Mouse (Mus musculus) heart, adult 18-20 months (tissue): ENCODE data around the gene Map3k4. TPM values are rescaled to one million over a fixed set of nuclear protein-coding genes. Genes with fewer than 3 reads are reported as not detected.
"Not testable (repeated sequence)": the region's sequence is repeated elsewhere in the genome, so short reads cannot be mapped to it uniquely, and the experiment has no call there.

ENCODE experiments used
- DNase-seq, 2 experiments: peaks; one replicate each; pipeline ENCODE4 v3.0.0; 2021 to 2022; ENCODE audit warnings: mixed read lengths in 1 of 2
- total RNA-seq, 2 experiments: library from RNA; stranded (reverse); gene quantifications; 2 replicates each; pipeline ENCODE4 v1.2.3; 2021

Gene Map3k4
- total RNA-seq, 2 experiments from 2014 or later, result 44.7 to 49.8 TPM

- peak in 1 of 2 experiments; percentile 35 for DNase-seq
Measured at GRCm38 (mm10) chr17:12307251-12308135, 11.1 kb downstream of the Map3k4 start.

GRCm38 (mm10) chr17:12304658-12305057, 13.9 kb downstream of the Map3k4 start:
- DNase-seq, result no peak

- peak; percentile 58 to 60 for DNase-seq
Measured at GRCm38 (mm10) chr17:12300896-12301706, 17.5 kb downstream of the Map3k4 start.

GRCm38 (mm10) chr17:12300127-12300675, 18.4 kb downstream of the Map3k4 start:
- DNase-seq, result no peak

GRCm38 (mm10) chr17:12299371-12299770, 19.2 kb downstream of the Map3k4 start:
- no peak for DNase-seq

GRCm38 (mm10) chr17:12297978-12298377, 20.6 kb downstream of the Map3k4 start:
- DNase-seq, result peak in 1 of 2 experiments; percentile 29

- DNase-seq, result no peak
Measured at GRCm38 (mm10) chr17:12297292-12297691, 21.3 kb downstream of the Map3k4 start.

GRCm38 (mm10) chr17:12295926-12296325, 22.7 kb downstream of the Map3k4 start:
- not testable (repeated sequence) for DNase-seq

GRCm38 (mm10) chr17:12294424-12294823, 24.2 kb downstream of the Map3k4 start:
- no peak for DNase-seq

GRCm38 (mm10) chr17:12293571-12293970, 25.0 kb downstream of the Map3k4 start:
- no peak for DNase-seq

GRCm38 (mm10) chr17:12292877-12293276, 25.7 kb downstream of the Map3k4 start:
- DNase-seq, result peak; percentile 47 to 67

- DNase-seq, result no peak
Measured at GRCm38 (mm10) chr17:12292356-12292755, 26.2 kb downstream of the Map3k4 start.

- DNase-seq, result no peak
Measured at GRCm38 (mm10) chr17:12291151-12291550, 27.4 kb downstream of the Map3k4 start.

- DNase-seq, result peak; percentile 56 to 81
Measured at GRCm38 (mm10) chr17:12290735-12291134, 27.9 kb downstream of the Map3k4 start.

- not testable (repeated sequence) for DNase-seq
Measured at GRCm38 (mm10) chr17:12289836-12290235, 28.8 kb downstream of the Map3k4 start.

GRCm38 (mm10) chr17:12288871-12289270, 29.7 kb downstream of the Map3k4 start:
- no peak for DNase-seq

- peak in 1 of 2 experiments; percentile 26 for DNase-seq
Measured at GRCm38 (mm10) chr17:12279810-12280209, 38.8 kb downstream of the Map3k4 start.

GRCm38 (mm10) chr17:12278073-12278472, 40.5 kb downstream of the Map3k4 start:
- DNase-seq, result no peak

GRCm38 (mm10) chr17:12277297-12277696, 41.3 kb downstream of the Map3k4 start:
- no peak for DNase-seq

GRCm38 (mm10) chr17:12276496-12277200, 41.9 kb downstream of the Map3k4 start:
- no peak for DNase-seq

- DNase-seq, result no peak
Measured at GRCm38 (mm10) chr17:12275756-12276155, 42.8 kb downstream of the Map3k4 start.

GRCm38 (mm10) chr17:12273032-12273431, 45.6 kb downstream of the Map3k4 start:
- no peak for DNase-seq
